Mouse (Mus musculus) frontal cortex, adult (tissue): Measurements from ENCODE around the gene Mms22l.
"Not testable (repeated sequence)": the region's sequence is repeated elsewhere in the genome, so short reads cannot be mapped to it uniquely, and the experiment has no call there.

Source experiments
- ATAC-seq: cut with Nextera tagmentation; 2 replicates; pipeline ENCODE4 v1.9.2; 2017; ENCODE audit warnings: mild to moderate bottlenecking, moderate library complexity, mixed read lengths; ENCODE audit not compliant: low TSS enrichment

Mms22l gene

DNA sequence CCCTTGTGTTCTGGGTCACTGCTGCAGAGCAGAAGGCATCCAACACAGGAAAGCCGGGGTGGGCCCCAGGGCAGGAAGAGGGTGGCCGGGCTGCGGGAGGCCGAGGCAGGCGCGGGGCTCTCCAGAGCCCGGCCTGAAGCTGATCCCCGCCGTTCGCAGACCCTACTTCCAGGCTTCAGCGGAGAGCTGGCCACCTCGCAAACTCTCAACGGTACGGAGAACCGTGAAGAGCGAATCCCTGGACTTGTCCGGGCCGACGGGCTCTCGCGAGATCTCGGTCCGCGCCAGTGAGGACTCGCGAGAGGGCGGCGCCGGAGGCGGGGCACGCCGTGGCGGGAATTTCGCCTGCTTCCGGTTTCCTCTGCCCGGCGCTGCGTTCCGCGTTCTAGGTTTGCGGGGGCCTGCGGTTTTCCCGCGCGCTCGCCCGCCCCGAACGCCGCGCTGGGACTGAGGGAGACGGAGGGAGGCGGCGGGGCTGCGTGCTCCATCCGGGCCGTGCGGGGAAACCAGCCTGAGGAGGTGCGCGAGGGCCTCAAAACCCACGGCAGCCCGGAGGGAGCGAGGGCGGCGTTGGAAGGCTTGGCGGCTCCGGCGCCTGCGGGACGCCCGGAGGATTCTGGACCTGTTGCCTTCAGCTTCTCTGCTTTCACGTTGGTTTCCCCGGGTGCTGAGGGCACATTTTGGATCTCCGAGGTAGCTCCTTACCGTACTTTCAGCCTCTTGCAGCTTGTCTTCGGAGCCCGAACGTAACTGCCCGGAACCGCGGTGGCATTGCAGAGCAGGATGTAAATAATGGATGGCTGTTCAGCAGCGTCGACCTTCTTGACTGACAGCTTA, at the start of gene Mms22l:
TSS of gene Mms22l (plus strand) at position 336 of the 837 bp plus-strand sequence.
- ATAC-seq = peak; percentile 99

DNA sequence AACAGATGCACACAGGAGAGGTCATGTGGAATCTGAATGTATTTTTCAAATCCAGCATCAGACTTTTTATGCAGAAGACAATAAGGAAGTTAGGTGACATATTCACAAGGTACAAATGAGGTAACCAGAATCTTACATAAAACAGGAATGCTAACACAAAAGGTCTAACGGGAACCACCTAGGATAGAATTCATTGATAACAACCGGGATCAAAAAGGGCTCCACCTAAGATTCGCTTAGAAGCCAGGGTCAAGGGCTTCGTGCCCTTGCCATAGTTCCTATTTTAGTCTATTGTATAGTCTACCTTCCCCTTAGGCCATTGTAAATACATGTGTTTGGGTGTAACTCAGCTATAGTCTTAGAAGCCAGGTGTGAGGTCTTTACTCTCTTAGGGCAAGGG, 12.2 kb upstream of the Mms22l start:
- ATAC-seq = not testable (repeated sequence)

DNA sequence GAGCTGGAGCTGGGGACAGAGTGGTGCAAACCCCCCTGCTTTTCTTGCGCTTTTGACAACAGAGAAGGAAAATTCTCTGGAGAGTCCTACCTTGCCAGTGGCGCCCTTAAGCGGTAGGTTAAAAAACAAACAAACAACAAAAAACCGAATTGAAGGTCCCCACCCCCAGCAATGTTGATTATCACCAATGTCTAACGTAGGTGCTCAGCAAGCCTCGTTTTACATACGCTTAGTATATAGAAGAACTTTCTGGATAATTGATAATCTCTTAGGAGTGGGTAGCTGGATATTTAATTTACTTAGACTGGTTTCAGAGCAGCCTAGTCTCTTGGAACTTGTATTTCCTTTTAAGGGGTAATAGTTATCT, 685 bp downstream of the Mms22l start:
- ATAC-seq = no peak

DNA sequence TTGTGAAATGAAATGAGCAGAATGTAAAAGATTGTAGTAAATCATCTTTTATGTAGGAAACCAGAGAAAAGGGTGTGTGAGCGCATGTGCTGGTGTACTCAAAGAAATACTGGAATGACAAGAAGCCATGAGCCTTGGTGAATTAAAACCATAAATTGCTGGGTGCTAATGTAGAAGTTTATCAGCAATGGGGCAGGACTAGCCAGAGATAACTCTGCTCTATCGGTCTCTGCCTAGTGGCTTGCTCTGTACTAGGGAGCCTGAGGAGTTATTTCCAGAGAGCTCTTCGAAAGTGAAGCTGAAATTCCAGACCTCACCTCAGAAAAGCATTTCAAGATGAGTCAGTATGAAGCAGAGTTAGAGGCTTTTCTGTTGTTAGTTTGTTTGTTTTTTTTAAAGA, 12.9 kb downstream of the Mms22l start:
- ATAC-seq = no peak

DNA sequence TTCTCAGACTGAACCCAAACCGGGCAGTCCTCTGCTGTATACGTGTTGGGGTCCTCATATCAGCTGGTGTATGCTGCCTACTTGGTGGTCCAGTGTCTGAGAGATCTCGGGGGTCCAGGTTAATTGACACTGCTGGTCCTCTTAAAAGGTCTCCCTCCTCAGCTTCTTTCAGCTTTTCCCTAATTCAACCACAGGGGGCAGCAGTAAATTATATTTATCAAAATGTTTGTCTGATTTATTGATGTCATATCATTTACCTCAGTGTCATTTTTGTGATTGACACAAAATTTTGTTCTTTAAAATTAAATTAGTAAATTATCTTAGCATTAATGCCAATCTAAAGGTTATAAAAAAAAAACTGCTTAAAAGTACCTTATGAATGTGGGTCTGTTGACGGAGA, 40.7 kb downstream of the Mms22l start:
- ATAC-seq = no peak

DNA sequence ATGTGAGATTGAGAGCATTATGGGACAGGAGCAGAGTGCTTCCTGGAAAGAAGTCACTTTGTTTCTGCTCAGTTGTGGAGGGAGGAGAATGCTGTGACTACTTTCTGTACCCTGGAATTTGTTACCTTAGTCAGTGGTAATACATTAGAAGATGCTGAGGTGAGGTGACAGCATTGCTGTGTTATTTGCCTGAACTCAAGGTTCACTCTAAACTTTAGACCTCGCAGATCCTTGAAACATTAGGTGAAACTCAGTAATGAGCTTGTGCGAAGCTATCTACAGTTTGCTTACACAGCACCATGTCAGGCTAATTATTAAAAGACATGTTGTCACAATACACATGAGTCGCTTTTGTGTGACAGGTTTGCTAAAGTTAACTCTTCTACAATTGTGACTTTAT, 47.2 kb downstream of the Mms22l start:
- ATAC-seq = no peak

DNA sequence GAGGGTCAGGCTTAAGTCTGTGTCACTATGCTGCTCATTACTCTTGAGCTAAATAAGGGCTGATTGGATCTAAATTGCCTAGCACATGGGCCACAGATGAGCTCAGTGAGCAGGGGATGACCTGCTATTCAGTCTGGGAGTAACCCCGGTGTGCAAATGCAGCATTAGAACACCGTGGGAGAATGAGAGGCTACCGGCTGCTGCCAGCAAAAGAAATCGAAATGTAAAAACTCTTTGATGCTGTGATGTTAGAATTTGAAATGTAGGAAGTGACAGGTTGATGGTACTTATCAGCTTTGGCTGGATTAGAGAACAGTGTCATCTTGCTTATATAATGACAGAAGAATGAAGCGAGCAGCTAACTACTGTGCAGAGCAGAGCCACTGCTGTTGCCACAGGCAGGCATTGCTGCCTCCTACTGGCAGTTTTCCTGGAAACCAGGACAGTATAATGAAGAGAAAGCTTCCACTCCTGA, 48.5 kb downstream of the Mms22l start:
- ATAC-seq = peak; percentile 100

DNA sequence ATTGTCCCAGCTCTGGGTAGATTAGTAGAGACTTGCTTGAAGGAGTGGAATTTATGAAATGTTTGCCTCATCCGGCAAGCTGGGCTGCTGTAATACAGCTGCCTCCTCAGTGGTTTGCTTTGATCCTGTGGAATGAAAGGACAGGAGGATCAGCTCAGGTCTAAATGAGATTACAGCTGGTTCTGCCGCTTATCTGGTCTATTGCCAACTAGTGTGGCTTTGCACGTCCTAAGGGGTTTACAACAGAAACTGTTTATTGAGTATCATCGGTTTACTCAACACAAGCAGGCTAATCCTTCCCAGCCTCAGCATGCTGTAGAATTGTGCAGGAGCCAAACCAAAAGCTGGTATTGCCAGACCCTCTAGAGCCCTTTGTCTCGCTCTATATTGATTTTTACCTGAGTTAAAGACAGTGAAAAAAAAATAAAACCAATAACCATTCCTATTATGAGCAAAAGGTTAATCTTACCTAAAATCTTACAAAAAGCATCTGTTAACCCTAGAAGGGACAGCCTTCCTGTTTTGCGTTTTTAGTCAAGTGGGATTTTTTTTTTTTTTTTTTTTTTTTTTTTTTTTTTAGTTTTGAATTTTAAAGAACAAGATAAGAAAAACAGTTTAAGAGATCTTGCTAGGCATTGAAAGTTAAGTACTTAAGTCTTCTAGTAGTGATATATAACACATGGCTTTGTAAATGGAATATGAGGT, 60.0 kb downstream of the Mms22l start:
- ATAC-seq = no peak

DNA sequence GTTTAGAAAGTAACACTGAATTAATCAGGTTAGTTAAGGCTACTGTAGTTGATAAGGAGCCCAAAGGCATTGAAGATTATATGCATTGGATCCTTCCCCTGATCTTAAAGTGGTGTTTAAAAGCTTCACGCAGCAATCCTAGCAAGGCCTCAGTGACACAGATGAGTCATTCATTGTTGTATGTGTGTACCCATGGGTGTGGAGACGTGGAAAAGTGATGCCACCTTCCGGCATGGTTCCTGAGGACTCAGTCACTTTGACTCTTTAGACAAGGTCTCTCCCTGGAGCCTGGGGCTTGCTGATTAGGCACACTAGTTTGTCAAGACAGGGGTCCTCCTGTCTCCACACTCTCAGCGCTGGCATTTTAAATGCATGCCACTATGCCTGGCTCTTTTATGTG, 60.9 kb downstream of the Mms22l start:
- no peak for ATAC-seq

DNA sequence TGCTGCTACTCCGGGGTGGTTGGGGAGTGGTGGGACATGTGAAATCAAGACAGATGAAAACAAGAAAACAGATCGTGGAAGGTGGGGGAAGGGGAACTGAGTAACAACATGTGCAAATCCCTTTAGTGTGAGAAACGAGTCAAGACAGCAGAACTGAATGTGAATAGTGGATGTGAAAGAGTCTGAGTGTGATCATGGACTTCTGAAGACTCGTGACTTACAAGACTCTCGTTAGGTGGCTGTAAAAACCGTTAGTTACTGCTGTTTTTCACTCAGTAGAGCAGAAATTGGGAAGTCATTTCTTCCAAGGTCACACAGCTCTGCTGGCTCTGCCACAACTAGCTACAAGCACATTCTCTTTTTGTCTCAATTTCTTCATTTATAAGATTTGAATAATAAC, 71.8 kb downstream of the Mms22l start:
- no peak for ATAC-seq

DNA sequence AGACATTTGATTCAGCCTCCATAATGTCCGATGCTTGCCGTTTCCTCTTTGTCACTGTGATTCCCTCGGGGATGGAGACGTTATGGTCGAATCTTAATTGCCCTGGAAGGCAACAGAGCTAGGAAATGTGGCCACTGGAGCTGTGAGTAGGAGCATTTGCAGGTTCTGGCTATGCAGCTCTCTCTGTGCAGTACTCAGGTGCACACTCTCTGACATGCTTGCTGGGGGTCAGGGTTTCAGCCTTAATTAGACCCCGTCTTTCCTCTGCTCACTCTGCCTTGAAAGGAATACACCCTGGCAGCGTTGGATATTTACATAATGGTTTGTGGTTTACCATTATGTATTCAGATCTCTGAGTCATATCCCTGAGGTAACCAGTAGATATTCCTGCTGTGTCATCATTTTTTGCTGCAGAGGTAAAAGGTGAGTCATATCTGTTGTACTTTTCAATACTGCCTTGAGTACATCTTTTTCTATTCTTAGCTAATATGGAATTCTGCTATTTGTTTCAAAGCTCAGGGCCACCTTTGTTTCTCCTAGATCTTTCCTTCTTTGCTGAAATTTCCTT, 72.8 kb downstream of the Mms22l start:
- ATAC-seq = no peak

DNA sequence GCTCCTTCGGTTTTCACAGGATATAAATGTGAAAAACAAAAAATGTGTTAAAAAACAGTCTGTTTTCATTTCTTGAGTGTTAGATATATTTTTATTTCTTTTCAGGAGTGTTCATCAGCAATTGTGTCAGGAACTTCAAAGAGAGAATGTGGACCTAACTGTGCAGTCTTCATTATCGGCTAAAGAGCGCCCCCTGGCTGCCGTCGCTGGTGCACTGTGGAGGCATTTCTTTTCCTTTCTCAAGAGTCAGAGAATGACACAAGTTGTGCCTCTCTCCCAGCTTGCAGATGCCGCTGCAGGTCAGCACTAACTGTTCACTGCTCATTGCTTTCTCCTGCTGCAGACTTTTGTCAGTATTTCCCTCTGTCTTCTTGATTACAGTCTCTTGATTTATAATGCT, 78.0 kb downstream of the Mms22l start:
- ATAC-seq = peak; percentile 99

DNA sequence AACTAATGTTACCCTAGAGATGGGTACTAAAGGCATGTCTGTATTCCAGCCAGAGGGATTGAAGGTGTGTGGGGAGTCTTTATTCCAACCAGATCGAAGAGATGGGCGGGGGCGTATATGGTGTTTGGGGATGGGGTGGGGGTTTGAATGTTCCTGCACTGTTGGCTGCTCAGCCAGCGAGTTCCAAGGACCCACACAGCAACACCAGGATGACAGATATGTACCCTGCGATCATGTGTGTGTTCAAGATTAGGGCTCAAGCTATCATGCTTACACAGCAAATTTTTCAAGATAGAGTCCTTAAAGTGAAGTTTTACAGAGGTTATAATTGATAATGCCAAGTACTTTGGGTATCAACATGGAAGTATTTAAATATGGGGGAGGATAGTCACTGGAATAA, 81.3 kb downstream of the Mms22l start:
- no peak for ATAC-seq

DNA sequence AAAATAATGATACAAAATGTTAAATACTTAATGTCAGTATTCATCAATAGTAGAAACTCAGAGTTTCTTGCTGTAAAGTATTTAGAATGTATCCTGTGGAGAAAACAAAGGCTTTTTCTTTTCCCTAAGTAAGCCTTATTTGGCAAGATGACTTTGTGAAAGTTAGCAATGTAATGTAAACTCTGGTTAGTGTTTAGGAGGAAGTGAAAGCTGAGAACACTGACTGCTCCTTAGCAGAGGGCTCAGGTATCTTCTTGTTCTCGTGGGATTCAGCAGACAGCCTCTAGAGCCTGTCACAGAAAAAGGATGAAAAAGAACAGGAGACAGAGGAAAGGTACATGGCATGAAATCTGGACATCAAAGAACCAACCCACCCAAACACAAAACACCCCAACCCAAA, 86.0 kb downstream of the Mms22l start:
- ATAC-seq = no peak

DNA sequence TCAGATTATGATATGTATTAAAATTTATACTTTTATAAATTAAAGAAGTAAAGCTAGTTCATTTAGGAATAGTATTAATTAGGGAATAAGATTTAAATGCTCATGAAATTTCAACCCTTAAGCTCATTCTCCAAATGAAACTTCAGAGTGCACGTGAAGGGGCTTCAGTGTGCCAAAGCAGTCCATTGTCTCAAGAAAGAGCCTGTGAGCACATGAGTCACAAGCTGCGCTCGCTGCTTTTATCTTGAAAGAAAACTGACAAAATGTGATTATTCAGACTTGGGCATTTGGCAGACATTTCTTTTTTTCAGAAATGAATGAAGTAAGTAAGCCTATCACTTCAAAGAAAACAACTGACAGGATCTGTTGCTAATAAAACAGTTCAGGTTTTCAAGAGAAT, 87.7 kb downstream of the Mms22l start:
- no peak for ATAC-seq

DNA sequence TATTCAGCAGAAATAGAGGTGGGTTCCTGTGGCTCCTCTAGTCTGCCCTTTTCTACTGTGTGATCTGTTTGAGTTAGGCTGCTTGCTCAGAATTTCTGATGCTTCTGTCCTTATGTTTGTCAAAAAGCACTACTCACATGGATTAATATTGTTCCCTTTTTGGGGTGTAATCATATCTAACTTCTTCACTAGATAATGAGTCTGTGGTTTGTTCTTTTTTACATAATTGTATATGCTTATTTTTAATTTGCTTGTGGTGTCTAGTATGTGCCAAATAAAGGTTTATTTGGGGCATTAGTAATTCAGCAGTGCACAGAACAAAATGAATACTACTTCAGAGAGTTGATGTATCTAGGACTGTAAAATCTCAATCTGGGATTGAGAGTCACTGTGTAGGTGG, 98.6 kb downstream of the Mms22l start:
- no peak for ATAC-seq

DNA sequence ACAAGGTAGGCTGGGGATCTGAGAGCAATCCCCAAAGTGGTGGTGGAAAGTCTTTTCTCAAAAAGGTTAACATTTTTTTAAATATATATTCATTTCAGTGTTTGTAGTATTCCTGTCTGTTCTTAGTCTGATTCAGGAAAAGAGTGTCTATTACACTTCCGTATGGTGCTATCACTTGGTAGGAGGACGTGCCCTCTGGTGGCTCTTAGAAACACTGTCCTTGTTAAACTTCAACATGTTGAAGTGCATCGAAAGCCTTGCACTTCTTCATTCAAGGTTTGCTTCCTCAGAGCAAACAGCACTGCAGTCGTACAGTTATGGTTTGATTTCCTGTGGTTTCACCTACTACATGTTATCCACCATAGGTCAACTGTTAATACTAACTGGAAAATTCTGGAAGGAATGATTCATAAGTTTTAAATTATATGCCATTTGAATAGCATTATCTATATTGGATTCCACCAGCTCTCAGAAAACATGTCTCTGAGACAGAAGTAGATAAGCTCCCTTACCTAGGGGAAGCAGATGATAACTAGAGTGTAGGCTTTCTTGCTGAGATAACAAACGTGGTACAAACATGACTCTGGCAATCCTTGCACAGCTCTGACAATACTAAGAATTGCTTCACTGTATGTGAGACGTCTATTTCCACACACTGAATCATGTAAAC, 100.8 kb downstream of the Mms22l start:
- no peak for ATAC-seq

DNA sequence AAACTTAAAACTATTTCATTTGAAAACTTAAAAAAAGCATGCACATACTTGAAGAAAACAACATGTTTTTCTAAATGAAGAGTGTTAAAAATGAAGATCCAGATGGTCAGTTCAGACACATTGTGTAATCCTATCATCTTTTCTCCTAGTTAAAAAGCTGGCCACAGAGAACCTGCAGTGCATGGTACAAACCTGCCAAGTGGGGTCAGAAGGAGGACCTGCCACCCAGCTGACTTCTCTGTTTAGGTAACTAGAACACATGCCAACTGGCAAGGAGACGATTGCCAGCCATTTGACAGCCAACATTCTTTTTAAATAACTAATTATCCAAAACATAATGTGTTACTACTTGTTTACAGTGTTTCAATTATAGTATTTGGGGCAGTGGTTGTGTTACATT, 102.4 kb downstream of the Mms22l start:
- ATAC-seq = no peak

DNA sequence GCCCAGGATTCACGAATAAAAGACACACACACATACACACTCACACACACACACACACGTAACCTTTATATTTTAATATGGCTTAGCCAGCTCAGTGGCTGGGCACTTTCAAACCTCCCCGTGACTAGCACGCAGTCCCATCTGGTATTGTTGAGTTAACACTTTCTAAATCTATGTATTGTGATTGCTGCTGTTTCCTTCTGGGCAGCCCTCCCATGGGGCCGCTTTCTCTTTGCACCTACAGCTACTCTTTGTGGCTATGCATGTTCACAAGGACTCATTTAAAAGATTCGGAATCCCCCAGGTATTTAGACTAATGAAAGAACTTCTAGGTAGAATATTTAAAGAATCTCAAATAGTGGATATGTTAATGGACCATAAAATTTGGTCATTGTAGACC, 105.5 kb downstream of the Mms22l start:
- no peak for ATAC-seq

DNA sequence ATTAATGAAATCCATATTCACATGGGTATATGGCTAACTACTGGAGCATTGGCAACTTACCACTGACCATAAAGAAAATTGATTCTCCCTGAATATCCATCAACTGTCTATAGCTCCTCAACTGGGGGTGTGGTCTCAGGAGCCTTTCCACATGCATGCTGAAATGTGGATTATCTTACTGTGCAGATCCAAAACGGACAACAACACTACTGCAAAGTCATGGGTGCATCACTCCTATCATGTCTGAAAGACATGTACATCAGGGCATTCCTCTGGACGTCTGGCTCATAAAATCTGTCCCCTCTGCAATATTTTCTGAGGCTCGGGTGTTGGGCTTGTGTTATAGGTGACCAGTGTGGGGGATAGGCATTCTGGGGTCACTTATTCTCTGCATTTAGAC, 112.8 kb downstream of the Mms22l start:
- ATAC-seq = no peak

DNA sequence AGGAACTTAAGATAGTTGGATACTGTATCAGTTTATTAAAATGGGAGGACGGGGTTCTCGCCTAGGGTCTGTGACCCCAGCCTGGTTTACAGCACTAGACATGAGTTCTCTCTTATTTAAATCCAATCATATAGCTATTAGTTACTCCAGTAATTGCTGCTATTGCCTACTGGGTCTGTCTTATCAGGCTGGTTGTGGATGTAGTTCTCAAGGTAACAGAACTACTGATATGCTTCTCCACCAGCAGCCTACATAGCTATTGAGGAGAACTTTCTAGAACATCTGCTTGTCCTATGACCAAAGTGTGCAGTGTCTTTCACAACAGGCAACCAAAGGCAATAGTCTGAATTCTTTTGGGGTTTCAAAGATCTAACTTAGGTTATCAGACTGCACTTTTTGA, 113.3 kb downstream of the Mms22l start:
- ATAC-seq = no peak

DNA sequence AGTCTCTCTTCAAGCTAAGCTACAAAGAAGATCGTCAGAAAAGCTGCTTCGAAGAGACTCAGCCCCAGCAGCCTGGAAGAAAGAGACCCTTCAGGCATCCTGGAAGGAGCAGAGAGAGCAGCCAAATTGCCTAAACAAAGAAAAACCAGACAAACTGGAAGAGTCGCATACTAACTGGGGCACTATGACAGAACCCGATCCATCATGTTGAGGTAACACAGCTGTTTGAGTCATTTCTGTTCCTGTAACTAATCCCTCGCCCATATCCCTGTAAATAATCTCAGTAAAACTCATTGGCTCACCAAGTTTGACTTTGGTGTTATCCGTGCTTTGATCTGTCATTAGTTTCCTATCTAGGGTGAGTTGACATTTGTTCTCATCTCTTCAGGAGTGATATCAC, 123.8 kb downstream of the Mms22l start:
- ATAC-seq = no peak

DNA sequence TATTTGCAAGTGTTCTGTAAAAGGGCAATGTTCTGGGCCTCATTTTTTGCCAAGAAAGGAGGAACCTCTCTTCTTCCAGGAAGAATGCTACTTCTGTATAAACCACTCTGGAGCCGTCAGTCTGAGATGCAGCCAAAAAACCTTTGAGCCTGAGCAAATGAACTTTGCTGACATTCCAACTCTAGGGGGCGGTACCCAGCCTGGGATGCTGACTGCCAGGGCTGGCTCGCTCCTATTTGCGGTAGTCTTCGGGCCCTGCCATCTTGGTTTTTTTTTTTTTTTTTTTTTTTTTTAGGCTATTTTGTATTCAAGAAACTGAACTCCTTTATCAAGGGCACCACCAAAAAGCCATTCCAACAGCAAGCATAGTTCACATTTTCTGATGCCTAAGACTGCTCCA, 124.2 kb downstream of the Mms22l start:
- no peak for ATAC-seq
